Mouse (Mus musculus) E14TG2a.4 (cell line): Measurements from ENCODE around the gene Kirrel.
A peak's percentile ranks its signal among the peaks of the same experiment; 100 is the strongest.

Source experiments
- CTCF ChIP-seq: conservative IDR thresholded peaks from 2 replicates; pipeline ENCODE4 v1.5.1; 2014; ENCODE audit warnings: low read length
- NANOG ChIP-seq: IDR thresholded peaks from 2 replicates; pipeline ENCODE4 v1.6.1; 2014; ENCODE audit warnings: borderline replicate concordance, low read length, mixed read lengths
- POU5F1 ChIP-seq: IDR thresholded peaks from 2 replicates; pipeline ENCODE4 v1.6.1; 2014; ENCODE audit warnings: low read length, borderline replicate concordance

- TF ChIP-seq CTCF (peak; percentile 93), NANOG (no peak), POU5F1 (no peak)
Observed at GRCm38 (mm10) chr3:87089694-87090565, 84.6 kb downstream of the Kirrel start.
